Mouse (Mus musculus): ENCODE measurements around the gene Pde9a. TPM values are rescaled to one million over a fixed set of nuclear protein-coding genes. Genes with fewer than 3 reads are reported as not detected.
"Not testable (repeated sequence)": the region's sequence is repeated elsewhere in the genome, so short reads cannot be mapped to it uniquely, and the experiment has no call there.

The Pde9a gene
- total RNA-seq (2015): not detected in 2 replicates
- total RNA-seq (2017): 0.29 TPM in 1 of 2 replicates, not detected in the other

DNA sequence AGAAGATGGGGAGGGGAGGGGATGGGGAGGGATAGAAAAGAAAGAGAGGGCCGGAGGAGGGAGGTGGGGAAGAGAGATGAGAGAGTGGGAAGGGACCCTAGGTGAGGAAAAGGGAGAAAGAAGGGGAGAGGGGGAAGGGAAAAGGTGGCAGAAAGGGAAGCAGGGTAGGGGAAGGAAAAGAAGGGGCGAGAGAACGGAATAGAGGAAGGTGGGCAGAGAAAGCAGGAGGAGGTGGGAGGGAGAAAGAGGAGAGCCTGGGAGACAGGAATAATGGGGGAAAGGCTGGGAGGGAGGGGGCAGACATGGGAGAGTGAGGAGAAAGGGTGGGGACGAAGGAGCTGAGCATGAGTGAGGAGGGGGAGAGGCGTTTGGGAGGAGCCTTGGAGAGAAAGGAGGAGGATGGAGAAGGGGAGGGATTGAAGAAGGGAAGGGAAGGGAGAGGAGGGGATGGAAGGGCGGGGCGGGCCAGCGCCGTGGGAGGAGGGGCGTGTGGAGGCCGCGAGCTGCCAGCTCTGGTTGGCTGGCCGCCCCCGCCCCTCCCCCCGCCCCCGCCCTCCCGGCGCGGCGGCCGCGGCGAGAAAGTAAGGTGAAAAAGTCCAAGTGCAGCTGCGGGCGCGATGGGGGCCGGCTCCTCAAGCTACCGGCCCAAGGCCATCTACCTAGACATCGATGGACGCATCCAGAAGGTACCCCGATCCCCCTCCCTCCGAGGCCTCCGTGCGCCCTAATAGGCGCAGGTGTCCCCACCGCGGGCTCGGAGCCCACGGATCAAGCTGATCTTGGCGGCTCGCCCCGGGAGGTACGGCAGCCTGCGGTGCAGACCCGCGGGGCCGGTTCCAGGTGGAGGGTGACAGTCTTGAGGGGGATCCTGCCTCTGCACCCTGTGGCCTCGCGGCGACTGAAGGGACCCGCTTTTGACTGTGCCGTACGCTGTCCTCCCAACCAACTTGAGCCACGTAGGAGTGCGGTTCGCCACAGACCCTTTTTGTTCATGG, at the start of gene Pde9a:
Gene Pde9a, plus strand, starts transcription at position 540 of the 995 bp plus-strand sequence.
- ATAC-seq (ENCODE audit: poor library complexity, severe bottlenecking): no peak

DNA sequence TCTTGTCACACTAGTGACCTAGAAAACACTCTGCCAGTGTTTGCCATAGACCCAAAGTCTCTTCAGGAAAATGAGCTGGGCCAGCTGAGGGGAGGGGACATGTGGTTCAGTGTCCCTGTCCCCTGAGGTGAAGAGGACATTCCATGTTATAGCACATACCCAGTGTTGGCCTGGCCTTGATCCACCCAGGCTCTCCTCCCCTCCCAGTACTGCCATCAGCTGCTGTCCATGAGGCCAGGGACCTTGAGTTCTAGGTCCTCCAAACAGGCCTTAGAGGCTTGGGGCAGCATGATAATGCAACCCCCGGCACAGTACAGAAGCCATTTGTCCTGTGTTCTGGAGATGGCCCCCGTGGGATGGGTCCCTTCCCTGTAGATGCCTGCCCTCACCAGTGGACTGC, 46.2 kb upstream of the Pde9a start:
- ATAC-seq (ENCODE audit: poor library complexity, severe bottlenecking): no peak

DNA sequence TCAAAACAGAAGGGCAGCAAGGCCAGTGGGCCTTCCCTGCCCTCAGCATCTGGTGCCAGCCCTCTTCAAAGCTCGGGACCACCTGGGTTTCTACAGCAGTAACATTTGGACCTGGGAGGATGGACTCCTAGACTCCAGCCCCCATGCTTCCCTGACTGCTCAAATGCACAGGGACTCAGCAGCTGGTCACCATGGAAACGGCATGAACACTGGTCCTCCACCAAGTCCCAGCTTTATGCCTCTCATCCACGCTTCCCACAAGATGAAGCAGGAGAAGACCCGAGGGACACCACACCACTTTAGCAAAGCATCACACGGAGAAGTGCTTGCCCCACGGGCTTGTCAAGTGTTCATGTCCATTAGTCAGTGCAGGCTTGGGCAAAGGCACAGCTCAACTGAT, 43.8 kb upstream of the Pde9a start:
- ATAC-seq (ENCODE audit: poor library complexity, severe bottlenecking): no peak

DNA sequence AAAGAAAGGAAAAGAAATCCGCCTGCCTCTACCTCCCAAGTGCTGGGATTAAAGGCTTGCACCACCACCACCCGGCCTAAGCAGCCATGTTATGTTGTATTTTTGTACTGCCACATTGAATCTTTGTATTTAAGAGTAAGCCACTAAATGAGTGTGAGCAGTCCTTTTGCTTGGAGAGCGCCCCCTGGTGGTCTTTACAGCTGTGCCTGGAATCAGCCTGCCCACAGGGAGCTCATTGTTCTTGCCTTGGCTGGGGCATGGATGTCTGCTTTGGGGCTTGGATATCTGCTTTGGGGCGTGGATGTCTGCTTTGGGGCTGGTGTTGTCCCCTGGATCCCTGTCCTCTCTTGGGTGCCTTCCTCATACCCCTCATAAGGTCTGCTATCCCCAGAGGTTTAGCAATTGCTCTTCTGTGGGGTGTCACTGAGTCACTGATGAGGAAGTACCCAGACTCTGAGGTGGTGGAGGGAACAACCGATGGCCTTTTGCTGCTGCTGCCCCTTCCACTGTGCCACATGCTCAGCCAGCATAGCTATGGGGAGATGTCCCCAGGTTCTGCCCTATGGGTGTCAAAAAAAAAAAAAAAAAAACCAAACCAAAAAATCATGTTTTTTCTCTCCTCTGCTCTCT, 41.7 kb upstream of the Pde9a start:
- ATAC-seq (ENCODE audit: poor library complexity, severe bottlenecking): peak; percentile 86

DNA sequence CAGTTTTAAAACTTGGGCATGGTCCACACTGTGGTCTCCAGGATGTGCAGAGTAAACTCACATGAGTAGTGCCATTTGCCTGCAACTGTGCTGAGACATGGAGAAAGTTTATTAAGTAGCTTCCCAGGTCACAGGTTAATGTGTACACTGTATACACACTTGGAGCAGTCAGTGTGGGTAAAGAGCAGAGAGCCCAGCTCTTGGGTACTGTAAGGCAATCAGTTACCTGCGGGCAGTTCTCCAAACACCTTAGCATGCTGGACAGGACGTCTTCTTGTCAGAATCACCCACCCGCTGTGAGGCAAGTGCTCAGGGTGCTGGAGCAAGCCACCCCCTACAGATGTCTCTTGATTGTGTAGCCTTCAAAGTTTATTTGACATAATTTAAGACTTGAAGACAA, 41.2 kb upstream of the Pde9a start:
- no peak for ATAC-seq (ENCODE audit: poor library complexity, severe bottlenecking)

DNA sequence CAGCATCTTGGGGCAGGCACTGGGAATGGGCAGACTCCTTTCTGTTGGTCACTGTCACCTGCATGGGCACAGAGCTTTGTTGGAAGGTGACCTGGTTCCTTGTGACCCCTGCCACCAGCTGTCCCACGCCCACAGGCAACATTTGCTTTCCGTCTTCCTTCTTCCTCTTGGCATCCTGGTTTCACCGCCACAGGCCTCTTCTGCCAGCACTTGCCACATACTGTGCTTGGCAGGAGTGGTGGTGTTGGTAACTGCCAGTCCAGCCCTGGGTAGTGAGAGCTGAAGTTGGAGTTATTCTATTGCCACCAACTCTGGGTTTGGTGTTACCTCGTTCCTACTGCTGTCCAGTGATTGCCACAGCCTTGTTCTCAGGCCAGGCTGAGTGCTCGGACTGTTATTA, 37.9 kb upstream of the Pde9a start:
- ATAC-seq (ENCODE audit: poor library complexity, severe bottlenecking): no peak

DNA sequence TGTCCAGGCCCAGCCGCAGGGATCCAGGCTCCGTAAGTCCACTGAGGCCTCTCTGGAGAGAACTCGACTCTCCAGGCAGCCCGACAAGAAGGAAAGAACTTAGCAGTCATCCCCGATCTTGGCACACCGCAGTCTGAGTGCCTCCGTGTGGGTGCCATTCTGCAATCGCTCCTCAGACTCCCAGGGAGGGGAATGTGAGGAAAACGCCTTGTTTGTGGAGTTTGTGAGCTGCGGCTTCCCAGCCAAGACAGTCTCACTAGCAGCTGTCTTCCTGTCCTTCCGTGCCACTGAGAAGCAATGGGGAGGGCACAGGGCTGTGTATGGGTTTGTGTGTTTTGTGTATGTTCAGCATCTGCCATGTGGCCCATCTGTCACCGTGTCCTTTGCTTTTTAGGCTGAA, 36.6 kb upstream of the Pde9a start:
- ATAC-seq (ENCODE audit: poor library complexity, severe bottlenecking): no peak

DNA sequence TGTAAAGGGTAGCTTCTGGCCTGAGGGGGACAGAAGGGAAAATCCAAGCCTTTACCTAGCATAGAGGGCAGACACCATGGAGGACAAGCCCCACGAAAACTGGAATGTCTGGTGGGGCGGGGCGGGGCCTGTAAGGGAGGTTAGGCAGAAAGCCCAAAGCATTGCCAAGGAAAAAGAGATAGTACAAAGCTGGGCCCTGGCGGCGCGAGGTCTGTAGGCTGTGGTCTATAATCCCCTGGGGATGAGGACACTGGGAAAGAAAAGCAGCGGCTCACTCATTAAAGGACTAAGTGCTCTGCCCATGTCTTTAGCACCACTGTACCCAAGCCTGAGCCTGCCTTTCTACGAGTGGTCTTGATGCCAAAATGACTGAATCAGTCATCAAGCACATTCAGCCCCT, 34.0 kb upstream of the Pde9a start:
- no peak for ATAC-seq (ENCODE audit: poor library complexity, severe bottlenecking)

DNA sequence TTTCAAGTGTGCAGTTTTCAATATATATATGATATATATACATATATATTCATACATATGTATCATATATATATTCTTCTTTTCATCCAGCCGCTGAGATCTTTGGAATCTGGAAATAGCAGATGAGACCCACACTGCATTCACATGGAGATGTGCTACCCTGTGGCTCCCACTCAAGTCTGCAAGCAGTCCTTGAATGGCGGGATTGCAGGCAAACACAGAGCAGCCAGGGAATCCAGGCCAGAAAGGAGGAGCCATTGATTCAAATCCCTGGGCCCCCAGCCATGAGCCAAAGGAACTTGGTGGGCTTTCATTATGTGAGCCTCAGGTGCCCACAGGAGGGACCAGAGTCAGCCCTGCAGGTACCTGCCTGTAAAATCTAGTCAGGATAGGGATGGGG, 32.8 kb upstream of the Pde9a start:
- no peak for ATAC-seq (ENCODE audit: poor library complexity, severe bottlenecking)

DNA sequence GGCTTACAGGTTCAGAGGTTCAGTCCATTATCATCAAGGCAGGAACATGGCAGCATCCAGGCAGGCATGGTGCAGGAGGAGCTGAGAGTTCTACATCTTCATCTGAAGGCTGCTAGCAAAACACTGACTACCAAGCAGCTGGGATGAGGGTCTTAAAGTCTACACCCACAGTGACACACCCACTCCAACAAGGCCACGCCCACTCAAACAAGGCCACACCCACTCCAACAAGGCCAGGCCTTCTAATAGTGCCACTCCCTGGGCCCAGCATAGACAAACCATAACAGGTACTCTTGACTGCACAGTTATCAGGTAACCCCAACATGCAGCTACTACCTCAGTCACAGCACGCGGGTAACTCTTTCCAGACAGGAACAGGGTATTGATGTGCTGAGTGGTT, 31.3 kb upstream of the Pde9a start:
- not testable (repeated sequence) for ATAC-seq (ENCODE audit: poor library complexity, severe bottlenecking)

DNA sequence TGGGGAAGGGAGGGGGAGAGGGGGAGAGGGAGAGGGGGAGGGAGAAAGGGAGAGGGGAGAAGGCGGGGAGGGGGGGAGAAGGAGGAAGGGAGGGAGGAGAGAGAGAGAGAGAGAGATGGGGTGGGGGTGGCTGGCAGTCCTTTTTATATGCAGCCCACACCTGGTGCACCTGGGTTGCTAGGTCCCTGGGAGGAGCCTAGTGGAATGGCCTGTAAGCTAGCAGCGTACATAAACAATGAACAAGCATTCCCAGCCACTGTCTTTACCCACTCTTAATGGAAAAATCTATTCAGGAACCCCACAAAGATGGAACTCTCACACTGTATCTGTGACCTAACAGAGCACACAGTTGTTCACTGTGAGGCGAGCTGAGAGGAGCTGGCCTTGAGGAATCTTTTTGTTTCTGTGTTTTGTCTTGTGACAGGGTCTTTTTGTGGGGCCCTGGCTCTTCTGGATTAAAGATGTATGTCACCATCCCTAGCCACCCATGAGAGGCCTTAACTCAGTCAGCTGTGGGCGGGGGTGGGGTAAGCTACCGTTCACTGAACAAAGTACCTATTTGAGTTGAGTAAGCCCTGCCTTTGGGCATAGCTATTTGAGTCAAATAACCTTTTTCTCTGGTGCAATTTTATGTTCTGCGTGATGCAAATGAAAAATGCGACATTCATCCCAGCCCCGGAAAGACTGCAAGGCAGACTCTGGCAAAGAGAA, 30.1 kb upstream of the Pde9a start:
- ATAC-seq (ENCODE audit: poor library complexity, severe bottlenecking): no peak

DNA sequence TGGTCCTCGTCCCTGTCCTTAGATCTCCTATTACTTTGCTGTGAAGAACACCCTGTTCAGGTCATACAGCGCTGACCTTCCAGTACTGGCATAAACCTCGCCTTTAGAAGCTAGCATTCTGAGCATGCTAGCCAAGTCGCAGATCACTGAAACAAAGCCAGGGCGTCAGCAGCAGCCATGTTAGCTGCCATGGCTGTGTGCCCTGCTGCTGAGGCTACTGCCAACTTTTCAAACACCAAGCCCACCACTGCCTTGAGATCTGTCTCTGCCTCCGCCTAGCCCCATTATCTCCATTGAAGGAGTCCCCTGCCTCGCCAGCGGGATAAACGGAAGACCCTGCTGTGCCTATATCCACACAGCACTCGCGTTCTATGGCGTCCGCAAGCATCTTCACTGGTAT, 25.4 kb upstream of the Pde9a start:
- no peak for ATAC-seq (ENCODE audit: poor library complexity, severe bottlenecking)

DNA sequence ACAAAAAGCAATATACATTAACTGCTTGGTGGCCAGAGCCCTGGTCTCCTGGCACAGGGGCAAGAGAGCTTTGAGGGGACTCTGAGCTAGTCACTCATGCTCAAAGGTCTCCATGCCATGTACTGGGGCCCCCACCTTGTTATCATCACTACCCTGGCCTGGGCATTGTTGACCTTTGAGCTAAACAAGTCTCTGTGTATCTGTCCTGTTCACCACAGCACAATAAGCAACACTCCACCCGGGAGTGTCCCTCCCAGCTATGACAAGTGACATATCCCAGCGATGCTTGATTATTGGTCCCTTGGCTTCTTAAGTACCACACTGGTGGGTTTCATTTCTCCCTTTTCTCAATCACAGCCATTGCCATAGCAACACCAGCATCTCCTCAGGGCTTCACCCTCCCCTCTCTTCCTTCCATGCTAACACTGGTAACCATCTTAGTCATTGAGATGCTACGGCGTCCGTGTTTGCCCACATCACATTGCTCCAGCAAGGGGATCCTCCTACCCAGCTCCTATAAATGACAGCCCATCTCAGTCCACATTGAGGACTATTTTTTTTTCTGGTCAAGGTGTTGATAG, 20.3 kb upstream of the Pde9a start:
- ATAC-seq (ENCODE audit: poor library complexity, severe bottlenecking): no peak

DNA sequence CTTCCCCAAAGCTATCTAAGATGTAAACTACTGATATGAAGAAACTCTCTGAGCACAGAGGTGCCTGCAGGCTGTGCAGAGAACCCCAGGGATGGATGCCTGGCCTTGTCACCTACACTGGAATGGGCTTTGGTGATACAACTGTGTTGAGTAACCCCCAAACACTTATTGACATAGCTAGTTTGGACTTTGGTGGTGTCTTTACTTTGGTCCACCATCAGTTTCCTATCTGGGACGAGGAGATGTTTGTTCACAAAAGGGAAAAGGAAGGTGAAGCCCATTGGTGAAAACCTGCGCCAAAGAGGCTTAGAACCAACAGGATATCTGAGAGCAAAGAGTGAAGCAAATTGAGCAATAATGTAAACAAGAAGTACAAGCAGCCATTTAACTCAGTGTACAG, 15.8 kb upstream of the Pde9a start:
- ATAC-seq (ENCODE audit: poor library complexity, severe bottlenecking): no peak

DNA sequence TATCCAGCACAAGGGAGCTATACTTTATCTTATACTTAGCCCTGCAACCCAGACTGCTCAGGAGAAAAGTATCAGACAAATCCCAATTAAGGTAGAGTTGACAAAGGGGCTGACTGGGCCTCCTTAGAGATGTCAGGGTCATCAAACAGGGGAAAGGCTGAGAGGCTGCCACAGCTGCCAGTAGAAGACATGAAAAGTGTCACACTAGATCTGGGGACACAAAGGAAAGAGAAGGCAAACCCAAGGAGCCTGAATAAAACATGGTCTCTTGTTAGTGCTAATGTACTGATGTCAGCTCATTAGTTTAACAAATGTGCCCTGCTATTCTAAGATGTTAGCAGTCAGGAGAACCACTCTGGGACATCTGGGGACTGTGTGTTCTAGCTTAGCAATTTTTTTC, 15.1 kb upstream of the Pde9a start:
- no peak for ATAC-seq (ENCODE audit: poor library complexity, severe bottlenecking)

DNA sequence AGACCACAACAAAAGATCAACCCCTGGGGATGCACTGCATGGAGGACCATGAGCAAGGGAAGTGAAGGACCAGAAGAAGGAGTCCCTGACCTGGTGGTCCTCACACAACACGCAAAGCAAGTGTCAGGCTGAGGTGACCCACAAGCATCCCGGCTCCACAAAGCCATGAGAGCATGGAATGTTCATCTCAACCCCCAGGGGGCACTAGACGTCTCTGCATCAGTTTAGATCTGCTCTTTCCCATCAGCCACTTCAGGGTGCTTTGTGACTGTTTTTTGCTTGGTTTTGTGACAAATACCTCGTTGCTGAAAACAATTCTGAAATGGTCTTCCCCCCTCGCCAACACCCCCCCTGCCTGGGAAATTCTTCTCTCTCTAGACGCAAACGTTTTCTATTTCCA, 8.0 kb upstream of the Pde9a start:
- no peak for ATAC-seq (ENCODE audit: poor library complexity, severe bottlenecking)

DNA sequence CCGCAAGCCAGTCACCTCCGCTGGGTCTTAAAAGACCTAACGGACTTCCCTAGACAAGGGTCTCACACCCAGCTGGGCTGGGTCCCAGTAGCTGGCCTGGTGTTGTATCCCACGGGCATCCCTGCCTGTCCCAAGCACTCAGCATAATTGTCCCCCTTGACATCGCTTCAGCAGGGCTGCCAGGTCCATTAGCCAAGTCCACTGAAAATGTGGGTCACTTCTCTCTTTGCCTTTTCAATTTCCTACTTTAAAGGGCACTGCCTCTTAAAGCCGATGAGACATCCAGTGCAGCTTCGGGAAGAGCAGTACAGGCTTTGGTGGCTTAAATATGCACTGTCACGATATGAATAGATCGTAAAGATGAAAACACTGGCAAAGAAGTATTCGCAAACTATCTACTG, 7.6 kb upstream of the Pde9a start:
- ATAC-seq (ENCODE audit: poor library complexity, severe bottlenecking): no peak

DNA sequence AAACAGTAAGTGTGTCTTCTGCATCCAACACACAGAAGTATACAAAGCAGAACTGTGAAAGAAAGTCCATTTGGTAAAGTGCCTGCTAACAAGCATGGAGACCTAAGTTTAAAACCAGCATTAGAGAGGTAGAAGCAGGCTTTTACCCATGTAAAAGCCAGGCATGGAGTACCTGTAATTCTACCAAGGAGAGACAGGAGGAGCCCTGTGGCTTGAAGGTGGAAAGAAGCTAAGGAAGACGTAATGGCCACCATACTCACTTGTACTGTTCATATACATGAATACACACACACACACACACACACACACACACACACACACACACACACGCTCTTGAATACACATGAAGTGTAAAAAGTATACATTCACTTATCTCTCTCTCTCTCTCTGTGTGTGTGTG, 6.9 kb upstream of the Pde9a start:
- ATAC-seq (ENCODE audit: poor library complexity, severe bottlenecking): no peak

DNA sequence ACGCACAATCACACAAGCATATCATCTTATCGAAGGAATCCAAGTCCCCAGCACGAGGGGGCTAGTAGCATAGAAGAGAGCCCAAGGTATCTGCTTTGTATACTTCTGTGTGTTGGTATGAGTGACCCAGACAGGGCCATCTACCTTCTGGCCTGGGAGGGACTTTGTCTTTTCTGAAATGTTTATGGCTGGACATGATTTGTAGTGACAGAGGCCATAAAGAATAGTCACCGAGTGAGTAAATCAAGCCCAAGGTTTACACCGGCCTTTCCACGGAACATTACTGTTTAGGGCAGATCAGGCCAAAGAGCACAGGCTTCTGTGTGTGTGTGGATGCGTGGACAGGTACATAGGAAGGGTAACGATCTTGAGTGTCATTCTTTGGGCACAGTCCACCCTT, 6.1 kb upstream of the Pde9a start:
- ATAC-seq (ENCODE audit: poor library complexity, severe bottlenecking): no peak

DNA sequence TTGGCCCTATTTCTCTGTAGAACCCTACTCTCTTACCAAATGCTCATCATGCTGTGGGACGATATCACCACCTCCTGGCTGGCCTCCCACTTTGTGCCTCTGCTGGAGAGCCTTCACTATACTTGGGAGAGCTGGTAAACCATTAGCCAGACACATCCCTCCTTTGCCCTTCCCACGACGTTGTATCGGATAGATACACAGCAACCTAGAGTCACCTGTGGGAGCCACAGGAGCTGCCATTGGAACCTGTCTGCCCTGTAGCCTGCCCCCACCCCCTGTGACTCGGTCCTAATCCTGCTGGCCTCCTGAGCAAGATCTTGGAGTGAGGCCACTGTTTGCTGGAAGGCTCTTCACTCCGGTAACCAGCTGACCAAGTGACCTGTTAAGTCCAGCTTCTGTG, 2.7 kb upstream of the Pde9a start:
- ATAC-seq (ENCODE audit: poor library complexity, severe bottlenecking): no peak

DNA sequence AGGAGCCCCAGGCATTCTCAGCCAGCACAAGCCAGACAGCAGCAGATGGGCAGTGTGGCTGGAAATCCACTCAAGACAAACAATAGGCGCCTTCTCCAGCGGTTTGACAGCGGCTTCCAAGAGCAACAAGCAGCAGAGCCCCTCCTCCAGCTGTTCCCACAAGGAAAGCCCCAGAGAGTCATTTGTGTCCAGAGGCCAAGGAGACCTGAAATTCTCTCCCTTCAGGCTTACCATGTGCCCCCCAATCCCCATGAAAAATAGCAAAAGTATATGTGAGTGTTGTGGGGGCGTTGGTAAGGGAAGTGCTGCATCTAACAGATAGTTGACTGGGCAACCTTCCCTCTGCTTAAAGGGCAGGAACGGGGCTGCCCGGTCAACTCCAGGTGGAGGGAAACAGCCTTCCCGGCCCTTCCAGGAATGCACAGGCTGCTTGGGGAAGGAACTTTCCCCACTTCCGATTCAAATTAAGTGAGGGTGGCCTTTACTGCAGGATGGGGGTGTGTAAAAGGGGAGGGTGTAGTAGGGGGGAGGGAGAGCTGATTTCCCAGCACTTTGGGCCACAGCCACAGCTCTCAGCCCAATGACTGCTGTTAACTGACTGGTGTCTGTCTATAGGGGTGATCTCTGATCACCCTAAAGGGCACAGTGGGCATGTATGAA, 912 bp upstream of the Pde9a start:
- no peak for ATAC-seq (ENCODE audit: poor library complexity, severe bottlenecking)
